Mouse (Mus musculus) E14TG2a.4 (cell line): ENCODE measurements around the gene Mboat7.
"Not testable (repeated sequence)": the region's sequence is repeated elsewhere in the genome, so short reads cannot be mapped to it uniquely, and the experiment has no call there.

ENCODE experiments used
- H3K27me3 ChIP-seq: 2 replicates; pipeline ENCODE4 v1.6.1; 2014; ENCODE audit warnings: low read length, control low read depth; ENCODE audit not compliant: insufficient read depth
- H3K36me3 ChIP-seq: 2 replicates; pipeline ENCODE4 v1.6.1; 2014; ENCODE audit warnings: low read length, control low read depth; ENCODE audit not compliant: insufficient read depth
- H3K4me1 ChIP-seq: replicated peaks from 2 replicates; pipeline ENCODE4 v1.6.1; 2014; ENCODE audit warnings: low read depth, low read length, control low read depth
- H3K4me3 ChIP-seq: replicated peaks from 2 replicates; pipeline ENCODE4 v1.5.1; 2014; ENCODE audit warnings: mild to moderate bottlenecking, low read length
- H3K9me3 ChIP-seq: 2 replicates; pipeline ENCODE4 v1.6.1; 2014; ENCODE audit warnings: low read length, control low read depth
- CTCF ChIP-seq: conservative IDR thresholded peaks from 2 replicates; pipeline ENCODE4 v1.5.1; 2014; ENCODE audit warnings: low read length
- NANOG ChIP-seq: IDR thresholded peaks from 2 replicates; pipeline ENCODE4 v1.6.1; 2014; ENCODE audit warnings: borderline replicate concordance, low read length, mixed read lengths
- POU5F1 ChIP-seq: IDR thresholded peaks from 2 replicates; pipeline ENCODE4 v1.6.1; 2014; ENCODE audit warnings: low read length, borderline replicate concordance

Gene Mboat7

GRCm38 (mm10) chr7:3692987-3693808 is at the start of gene Mboat7:
Mboat7 (minus strand) TSS chr7:3693523.
- TF ChIP-seq CTCF (no peak), POU5F1 (no peak), NANOG (no peak)
- peaks cover 13% of the 10 kb centered on the region for H3K27me3 ChIP-seq

GRCm38 (mm10) chr7:3732675-3733074 is 39.4 kb upstream of the Mboat7 start:
- H3K27me3 ChIP-seq, H3K4me3 ChIP-seq, H3K9me3 ChIP-seq, H3K4me1 ChIP-seq, H3K36me3 ChIP-seq: not testable (repeated sequence)

More at GRCm38 (mm10) chr7:3692987-3693808, at the start of gene Mboat7:
- Histone ChIP-seq H3K4me1 (peaks cover 27% of the 10 kb centered on the region), H3K4me3 (peak within 1 kb of the TSS; percentile 92), H3K36me3 (peaks cover 50% of the 10 kb centered on the region), H3K9me3 (no peaks in the 10 kb centered on the region)

- not testable (repeated sequence) for H3K9me3 ChIP-seq, H3K4me3 ChIP-seq, H3K27me3 ChIP-seq, H3K36me3 ChIP-seq, H3K4me1 ChIP-seq
These were observed 32.1 kb upstream of the Mboat7 start for GRCm38 (mm10) chr7:3725459-3725858.

GRCm38 (mm10) chr7:3720268-3720667 is 26.9 kb upstream of the Mboat7 start, which contains the start of gene Pirb:
Pirb (minus strand) TSS chr7:3720391.
- H3K27me3 ChIP-seq, H3K9me3 ChIP-seq, H3K4me1 ChIP-seq, H3K36me3 ChIP-seq, H3K4me3 ChIP-seq: not testable (repeated sequence)

- no peak overlapping the region for H3K4me3 ChIP-seq
- no peaks in the 10 kb centered on the region for H3K9me3 ChIP-seq
- TF ChIP-seq NANOG (no peak), POU5F1 (no peak), CTCF (no peak)
- H3K36me3 ChIP-seq, result no peaks in the 10 kb centered on the region
- no peaks in the 10 kb centered on the region for H3K4me1 ChIP-seq
- H3K27me3 ChIP-seq, result peaks cover 2% of the 10 kb centered on the region; the same call in 1 of the 2 replicates
These were observed 21.9 kb upstream of the Mboat7 start for GRCm38 (mm10) chr7:3715249-3715648.

- Histone ChIP-seq H3K4me1 (no peaks in the 10 kb centered on the region), H3K36me3 (peaks cover 7% of the 10 kb centered on the region), H3K27me3 (peaks cover 2% of the 10 kb centered on the region; the same call in 1 of the 2 replicates), H3K4me3 (no peak overlapping the region), H3K9me3 (no peaks in the 10 kb centered on the region)
- TF ChIP-seq CTCF (no peak), POU5F1 (no peak), NANOG (no peak)
These were observed 19.1 kb upstream of the Mboat7 start for GRCm38 (mm10) chr7:3712264-3712942.

- Histone ChIP-seq H3K36me3 (peaks cover 39% of the 10 kb centered on the region), H3K9me3 (no peaks in the 10 kb centered on the region), H3K4me1 (0 out of 2 replicates have a peak, but pooled peaks cover 8% of the 10 kb centered on the region), H3K27me3 (peaks cover 2% of the 10 kb centered on the region; the same call in 1 of the 2 replicates), H3K4me3 (no peak overlapping the region)
- TF ChIP-seq CTCF (no peak), POU5F1 (no peak), NANOG (no peak)
These were observed 15.7 kb upstream of the Mboat7 start for GRCm38 (mm10) chr7:3709000-3709399.

GRCm38 (mm10) chr7:3708447-3708980 is 15.2 kb upstream of the Mboat7 start:
- H3K4me3 ChIP-seq, H3K4me1 ChIP-seq, H3K27me3 ChIP-seq, H3K9me3 ChIP-seq: not testable (repeated sequence)
- peaks cover 39% of the 10 kb centered on the region for H3K36me3 ChIP-seq
